Mouse (Mus musculus) cerebellum, adult (tissue): ENCODE data around the gene Epha3.

Source experiments
- ATAC-seq: cut with Nextera tagmentation; 2 replicates; pipeline ENCODE4 v1.9.2; 2017; ENCODE audit warnings: mild to moderate bottlenecking, moderate library complexity, mixed read lengths; ENCODE audit not compliant: insufficient number of reproducible peaks, low FRiP score, low TSS enrichment

Epha3 gene

DNA sequence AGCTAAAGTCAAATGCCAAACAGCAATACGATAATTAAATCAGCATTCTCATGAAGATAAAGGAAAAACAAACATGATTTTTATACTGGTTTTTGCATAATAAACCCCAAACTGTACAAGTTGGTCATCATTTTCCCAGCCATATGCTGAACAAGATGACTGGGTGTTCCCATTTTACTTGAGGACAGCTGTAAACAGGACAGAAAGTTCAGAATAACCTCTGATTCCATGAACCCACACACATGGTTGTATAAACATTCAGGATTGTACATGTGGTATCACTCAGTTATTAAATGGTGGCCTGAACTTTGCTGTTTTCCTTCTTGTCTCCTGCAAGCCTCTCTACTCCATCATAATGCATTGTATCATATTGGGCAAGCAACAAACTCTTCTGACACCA lies 346.3 kb downstream of the Epha3 start:
- ATAC-seq: no peak

DNA sequence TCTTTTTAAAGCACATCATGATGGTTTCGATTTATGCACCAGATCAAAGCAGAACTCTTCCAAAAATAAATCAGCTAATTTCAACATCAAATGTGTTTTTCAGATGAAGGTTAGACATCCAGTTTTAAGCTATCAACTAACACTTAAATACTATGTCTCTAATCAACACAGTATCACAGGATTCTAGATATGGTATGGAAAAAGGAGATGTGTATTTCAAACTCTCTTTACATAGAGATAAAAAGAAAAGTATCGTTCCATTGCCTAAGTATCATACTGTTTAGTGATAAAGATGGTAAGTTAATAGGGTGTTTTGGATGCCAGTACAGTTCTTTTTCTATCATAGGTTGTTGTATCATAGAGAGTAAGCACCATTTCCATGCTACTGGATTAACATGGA lies 353.9 kb downstream of the Epha3 start:
- no peak for ATAC-seq

- no peak for ATAC-seq
Observed at GRCm38 (mm10) chr16:63506437-63506836, 357.5 kb downstream of the Epha3 start.

DNA sequence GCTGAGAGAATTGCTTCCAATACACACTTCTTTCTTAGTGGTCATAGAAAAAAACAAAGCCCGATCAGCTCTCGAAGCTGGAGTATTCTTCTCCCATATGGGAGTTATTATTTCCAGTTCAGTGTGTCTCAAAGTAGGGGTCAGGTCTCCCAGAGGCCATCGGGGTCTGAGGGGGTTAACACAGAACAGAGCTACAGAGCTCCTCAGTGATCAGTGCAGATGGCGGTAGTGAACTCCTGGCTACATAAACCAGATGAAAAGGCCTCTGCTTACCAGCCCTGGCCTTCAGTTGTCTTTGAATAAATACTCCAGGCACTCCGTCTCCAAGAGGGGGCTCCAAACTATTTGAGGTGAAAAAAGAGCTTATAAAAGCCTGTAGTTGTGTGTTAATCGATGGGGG lies 362.5 kb downstream of the Epha3 start:
- no peak for ATAC-seq

- ATAC-seq: no peak
Observed at GRCm38 (mm10) chr16:63500975-63501393, 363.0 kb downstream of the Epha3 start.
